Mouse (Mus musculus) bone marrow, adult 2 months (tissue): ENCODE data around the gene Akr1c13.
"Not testable (repeated sequence)": the region's sequence is repeated elsewhere in the genome, so short reads cannot be mapped to it uniquely, and the experiment has no call there.

Source experiments
- CTCF ChIP-seq: fragments of 200-500 bp; IDR thresholded peaks from 2 replicates; pipeline ENCODE4 v1.5.1; 2011; ENCODE audit warnings: low read length, control low read depth; ENCODE audit not compliant: control insufficient read depth, insufficient read depth
- POLR2A ChIP-seq: fragments of 200-500 bp; IDR thresholded peaks from 2 replicates; pipeline ENCODE4 v1.6.1; 2011; ENCODE audit warnings: low read depth, mild to moderate bottlenecking, control low read depth, low read length, borderline replicate concordance; ENCODE audit not compliant: control insufficient read depth

GRCm38 (mm10) chr13:4181321-4181720, 9.6 kb upstream of the Akr1c13 start:
- not testable (repeated sequence) for TF ChIP-seq CTCF, POLR2A
